Mouse (Mus musculus): ENCODE results near the gene Pabpn1l.

The Pabpn1l gene

GRCm38 (mm10) chr8:122618660-122619378 is 3.7 kb downstream of the Pabpn1l start:
- DNase-seq (ENCODE audit: low spot score in 2 of 2) = peak in 1 of 2 experiments; percentile 62

- DNase-seq (ENCODE audit: low spot score in 2 of 2) = peak; percentile 87 to 92
Observed at GRCm38 (mm10) chr8:122617947-122618546, 4.5 kb downstream of the Pabpn1l start.

GRCm38 (mm10) chr8:122616181-122616905 is 6.2 kb downstream of the Pabpn1l start:
- no peak for DNase-seq (ENCODE audit: low spot score in 2 of 2)

GRCm38 (mm10) chr8:122611295-122612133 is 11.0 kb downstream of the Pabpn1l start, which contains the start of the genes Galns and Trappc2l:
Gene Galns, minus strand, starts transcription at chr8:122611463.
Gene Trappc2l, plus strand, starts transcription at chr8:122611640.
- DNase-seq (ENCODE audit: low spot score in 2 of 2) = peak; percentile 91 to 97

- DNase-seq (ENCODE audit: low spot score in 2 of 2) = no peak
Observed at GRCm38 (mm10) chr8:122610612-122611277, 11.8 kb downstream of the Pabpn1l start.

GRCm38 (mm10) chr8:122610209-122610608 is 12.3 kb downstream of the Pabpn1l start:
- DNase-seq (ENCODE audit: low spot score in 2 of 2) = no peak

- no peak for DNase-seq (ENCODE audit: low spot score in 2 of 2)
Observed at GRCm38 (mm10) chr8:122606810-122607209, 15.7 kb downstream of the Pabpn1l start.

- DNase-seq (ENCODE audit: low spot score in 2 of 2) = no peak
Observed at GRCm38 (mm10) chr8:122605367-122605766, 17.2 kb downstream of the Pabpn1l start.

GRCm38 (mm10) chr8:122604640-122605039 is 17.9 kb downstream of the Pabpn1l start:
- no peak for DNase-seq (ENCODE audit: low spot score in 2 of 2)

- no peak for DNase-seq (ENCODE audit: low spot score in 2 of 2)
Observed at GRCm38 (mm10) chr8:122600666-122601065, 21.9 kb downstream of the Pabpn1l start.

GRCm38 (mm10) chr8:122596031-122596430 is 26.5 kb downstream of the Pabpn1l start:
- no peak for DNase-seq (ENCODE audit: low spot score in 2 of 2)

GRCm38 (mm10) chr8:122593783-122594507 is 28.6 kb downstream of the Pabpn1l start:
- DNase-seq (ENCODE audit: low spot score in 2 of 2) = no peak

- no peak for DNase-seq (ENCODE audit: low spot score in 2 of 2)
Observed at GRCm38 (mm10) chr8:122593240-122593639, 29.3 kb downstream of the Pabpn1l start.

GRCm38 (mm10) chr8:122586749-122587148 is 35.8 kb downstream of the Pabpn1l start:
- no peak for DNase-seq (ENCODE audit: low spot score in 2 of 2)

GRCm38 (mm10) chr8:122586171-122586570 is 36.4 kb downstream of the Pabpn1l start:
- DNase-seq (ENCODE audit: low spot score in 2 of 2) = no peak

GRCm38 (mm10) chr8:122585411-122585891 is 37.1 kb downstream of the Pabpn1l start:
- DNase-seq (ENCODE audit: low spot score in 2 of 2) = no peak

- DNase-seq (ENCODE audit: low spot score in 2 of 2) = no peak
Observed at GRCm38 (mm10) chr8:122584981-122585380, 37.6 kb downstream of the Pabpn1l start.

- DNase-seq (ENCODE audit: low spot score in 2 of 2) = no peak
Observed at GRCm38 (mm10) chr8:122580926-122581325, 41.6 kb downstream of the Pabpn1l start.

- no peak for DNase-seq (ENCODE audit: low spot score in 2 of 2)
Observed at GRCm38 (mm10) chr8:122579196-122579595, 43.3 kb downstream of the Pabpn1l start.

GRCm38 (mm10) chr8:122577116-122577515 is 45.4 kb downstream of the Pabpn1l start:
- no peak for DNase-seq (ENCODE audit: low spot score in 2 of 2)
